Mouse (Mus musculus) embryo, embryonic 10 days (tissue): Measurements from ENCODE around the gene Gm49383.
"Not testable (repeated sequence)": the region's sequence is repeated elsewhere in the genome, so short reads cannot be mapped to it uniquely, and the experiment has no call there.

Experiments used
- DNase-seq: peaks from one replicate; pipeline ENCODE4 v3.0.0-alpha.2; 2015; ENCODE audit warnings: low spot score

Gm49383 gene

DNA sequence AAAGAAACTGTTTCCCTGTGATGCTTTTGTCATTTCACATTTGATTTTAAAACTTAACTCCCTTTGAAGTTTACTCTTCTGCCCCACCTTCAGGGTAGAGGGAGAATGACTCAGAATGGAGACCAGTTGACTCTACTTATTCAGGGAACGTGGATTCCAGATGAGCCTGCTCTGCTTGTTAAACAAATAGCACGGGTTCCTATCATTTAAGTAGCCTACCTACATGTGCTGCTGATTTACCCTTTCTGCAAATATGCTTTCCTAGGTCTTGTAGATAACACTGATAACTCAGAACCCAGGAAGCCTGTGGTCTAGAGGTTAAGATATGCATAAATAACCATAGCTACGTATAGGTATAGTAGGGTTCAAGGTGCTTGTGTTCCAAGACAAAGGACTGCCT, 32.0 kb downstream of the Gm49383 start:
- no peak for DNase-seq

DNA sequence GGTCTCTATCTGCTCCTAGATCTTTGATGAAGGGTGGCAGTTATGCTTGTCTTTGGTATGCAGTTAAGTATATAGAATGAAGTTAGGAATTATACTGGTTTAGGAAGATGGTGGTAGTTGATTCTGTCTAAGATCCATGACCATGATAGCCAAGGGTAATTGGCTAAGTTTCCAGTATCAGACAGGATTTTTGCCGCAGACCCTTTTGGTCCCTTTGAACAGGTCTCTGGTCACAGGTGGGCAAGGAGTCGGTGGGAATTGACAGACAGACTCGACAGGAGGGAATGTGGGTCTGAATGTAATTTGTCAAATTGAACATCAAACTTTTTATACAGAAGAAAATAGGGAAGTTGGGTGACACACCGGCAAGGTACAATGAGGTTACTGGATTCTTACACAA, 33.3 kb downstream of the Gm49383 start:
- not testable (repeated sequence) for DNase-seq

DNA sequence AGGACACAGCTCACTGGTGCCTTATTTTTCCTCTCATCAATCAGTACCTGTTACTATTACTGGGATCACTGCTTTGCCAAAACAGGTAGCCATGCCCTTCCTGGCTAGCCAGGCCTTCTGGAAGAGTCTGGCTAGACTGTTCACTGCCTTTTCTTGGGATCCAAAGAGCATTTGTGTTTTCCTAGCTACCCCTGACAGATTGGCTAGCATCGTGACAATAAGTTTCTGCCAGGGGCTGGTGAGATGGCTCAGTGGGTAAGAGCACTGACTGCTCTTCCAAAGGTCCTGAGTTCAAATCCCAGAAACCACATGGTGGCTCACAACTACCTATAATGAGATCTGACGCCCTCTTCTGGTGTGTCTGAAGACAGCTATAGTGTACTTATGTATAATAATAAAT, 36.2 kb downstream of the Gm49383 start:
- DNase-seq, result not testable (repeated sequence)

DNA sequence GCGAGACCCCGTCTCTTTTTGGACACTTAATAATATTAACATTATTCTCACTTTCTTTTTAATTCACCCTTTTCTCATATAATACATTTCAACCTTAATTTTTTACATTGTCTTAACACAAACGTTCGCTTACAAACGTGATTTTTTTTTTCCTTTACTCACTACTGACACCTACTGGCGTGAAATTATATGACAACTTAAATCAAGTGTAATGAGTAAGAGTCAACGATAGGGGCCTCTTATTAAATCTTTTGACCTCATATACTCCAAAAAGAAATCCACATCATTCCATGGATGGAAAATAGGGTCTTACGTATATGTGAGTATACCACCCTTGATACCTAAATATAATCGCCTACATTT, 37.3 kb downstream of the Gm49383 start:
- peak; percentile 43 for DNase-seq

DNA sequence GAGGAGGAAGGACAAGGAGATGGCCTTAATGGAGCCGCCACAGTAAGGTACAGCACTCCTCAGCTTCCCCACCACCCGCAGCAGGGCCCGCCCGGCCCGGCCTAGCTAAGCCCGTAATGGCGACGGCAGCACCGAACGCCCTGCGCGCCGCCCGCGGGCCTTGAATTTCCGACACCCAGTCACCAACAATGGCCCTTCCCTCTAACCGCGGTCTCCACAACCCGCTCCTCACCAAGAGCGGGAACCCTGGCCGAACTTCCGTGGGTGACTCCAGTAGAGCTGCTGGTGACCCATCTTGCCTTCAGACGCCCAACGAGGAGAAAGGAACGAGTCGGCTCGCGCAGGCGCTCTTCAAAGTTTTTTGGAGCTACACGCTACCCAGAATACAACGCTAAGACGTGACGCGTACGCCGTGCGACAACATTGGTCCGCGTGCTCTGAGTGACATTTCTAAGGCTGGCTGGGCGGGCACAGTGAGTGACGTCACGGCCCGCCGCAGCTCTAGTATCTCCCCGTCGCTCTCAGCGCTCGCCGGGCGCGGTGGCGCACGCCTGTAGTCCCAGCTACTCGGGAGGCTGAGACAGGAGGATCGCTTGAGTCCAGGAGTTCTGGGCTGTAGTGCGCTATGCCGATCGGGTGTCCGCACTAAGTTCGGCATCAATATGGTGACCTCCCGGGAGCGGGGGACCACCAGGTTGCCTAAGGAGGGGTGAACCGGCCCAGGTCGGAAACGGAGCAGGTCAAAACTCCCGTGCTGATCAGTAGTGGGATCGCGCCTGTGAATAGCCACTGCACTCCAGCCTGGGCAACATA, 37.9 kb downstream of the Gm49383 start, which contains the start of gene Rps29:
Rps29 (minus strand) TSS at position 422 of the 813 bp plus-strand sequence.
- DNase-seq, result peak; percentile 100

DNA sequence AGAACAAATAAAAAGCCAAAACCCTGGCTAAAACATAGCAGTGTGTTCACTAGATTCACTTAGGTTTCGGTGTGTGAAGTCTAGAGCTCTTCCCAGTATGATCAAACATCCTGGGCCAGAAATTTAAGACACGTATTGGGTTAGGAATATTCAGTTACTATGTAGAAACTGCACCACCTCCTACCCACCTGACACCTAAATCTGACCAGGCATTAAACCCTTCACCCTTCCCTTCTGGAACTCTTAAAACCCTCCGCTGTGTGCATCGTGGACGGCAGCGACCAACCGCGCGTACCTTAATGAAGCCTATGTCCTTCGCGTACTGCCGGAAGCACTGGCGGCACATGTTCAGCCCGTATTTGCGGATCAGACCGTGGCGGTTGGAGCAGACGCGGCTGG, 38.5 kb downstream of the Gm49383 start:
- DNase-seq, result peak; percentile 39

DNA sequence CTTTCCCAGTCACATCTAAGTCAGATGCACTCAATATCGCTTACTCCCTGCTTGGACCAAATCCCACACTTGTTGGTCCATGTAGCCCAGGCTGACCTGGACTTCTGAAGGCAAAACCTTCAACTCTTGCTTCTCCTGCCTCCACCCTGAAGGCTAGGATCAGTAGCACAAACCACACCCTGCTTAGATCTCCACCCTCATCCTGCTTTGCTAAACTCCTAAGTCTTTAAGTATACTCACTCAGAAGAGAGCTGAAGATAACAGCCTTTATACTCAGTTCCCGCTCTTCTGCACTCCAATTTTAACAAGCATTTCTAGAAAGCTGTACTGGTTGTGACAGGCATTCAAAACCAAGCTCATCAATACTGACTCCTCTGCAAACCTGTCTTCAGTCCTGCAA, 39.8 kb downstream of the Gm49383 start:
- DNase-seq, result no peak

DNA sequence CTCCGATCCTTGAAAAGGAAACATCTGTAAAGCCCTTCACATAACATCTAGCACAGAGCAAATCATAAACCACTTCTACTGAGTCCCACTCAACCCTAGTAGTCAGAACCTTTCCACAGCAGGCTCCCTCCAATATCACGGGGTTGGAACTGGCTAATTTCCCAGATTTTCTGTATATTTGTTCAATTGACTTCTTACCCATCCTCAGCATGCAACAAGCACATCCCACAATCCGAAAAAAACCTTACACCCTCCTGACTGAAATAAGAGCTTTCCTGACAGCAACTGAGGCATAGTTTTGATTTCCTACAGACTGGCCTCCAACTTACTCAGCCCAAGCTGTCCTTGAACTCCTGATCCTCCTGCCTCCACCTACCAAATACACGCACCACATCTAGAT, 40.5 kb downstream of the Gm49383 start:
- DNase-seq, result no peak

DNA sequence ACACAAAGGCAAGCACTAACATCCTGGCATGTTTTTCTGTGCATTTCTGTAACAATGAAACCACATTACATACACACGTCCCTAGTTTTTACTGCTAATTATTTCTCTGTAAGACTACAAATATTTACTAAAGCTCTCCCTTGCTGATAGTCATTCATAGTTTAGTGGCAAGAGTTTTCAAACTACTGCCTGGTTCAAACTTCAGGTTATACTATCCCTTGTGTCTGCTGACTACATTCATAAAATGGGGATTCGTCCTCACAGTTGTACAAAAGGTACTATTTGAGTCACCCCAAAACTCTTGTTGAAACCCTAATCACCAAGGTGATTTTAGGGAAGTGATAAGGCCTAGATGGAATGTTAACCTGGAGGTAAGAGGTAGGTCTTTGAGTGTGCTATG, 41.0 kb downstream of the Gm49383 start:
- no peak for DNase-seq

DNA sequence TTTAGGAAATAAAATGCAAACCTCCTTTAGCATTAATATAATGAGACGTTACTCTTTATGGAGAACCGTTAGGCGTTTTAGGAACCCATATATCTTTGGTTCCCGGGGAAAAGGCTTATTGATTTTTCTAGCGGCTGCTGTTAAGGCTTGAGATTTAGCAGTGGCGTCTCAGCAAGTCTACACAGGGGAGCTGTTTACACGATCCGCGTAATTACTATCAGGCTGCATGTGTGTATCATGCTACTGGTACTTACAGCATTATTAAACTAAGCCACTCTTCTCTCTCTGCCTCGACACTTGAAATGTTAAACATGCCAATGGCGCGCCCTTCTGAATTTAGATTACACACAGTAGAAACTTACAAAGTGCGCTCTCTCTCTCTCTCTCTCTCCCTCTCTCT, 46.9 kb downstream of the Gm49383 start:
- no peak for DNase-seq

DNA sequence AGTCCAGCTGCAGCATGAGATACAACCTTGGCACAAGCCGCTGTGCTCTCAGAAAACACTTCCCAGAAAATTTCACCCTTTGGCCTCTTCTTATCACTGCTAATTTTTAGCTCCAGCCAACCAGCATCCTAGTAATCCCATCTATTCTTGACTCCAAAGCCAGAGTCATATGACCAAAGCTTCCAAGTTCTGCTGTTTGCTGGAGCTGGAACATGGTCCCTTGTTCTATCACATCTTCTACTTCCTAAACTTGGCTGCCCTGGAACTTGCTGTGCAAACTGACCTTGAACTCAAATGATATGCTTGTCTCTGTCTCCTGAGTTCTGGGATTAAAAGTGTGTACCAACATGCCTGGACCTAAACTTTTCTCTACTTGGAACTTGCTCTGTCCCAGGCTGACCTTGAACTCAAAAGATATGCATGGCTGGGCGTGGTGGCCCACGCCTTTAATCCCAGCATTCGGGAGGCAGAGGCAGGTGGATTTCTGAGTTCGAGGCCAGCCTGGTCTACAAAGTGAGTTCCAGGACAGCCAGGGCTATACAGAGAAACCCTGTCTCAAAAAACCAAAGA, 49.7 kb downstream of the Gm49383 start:
- DNase-seq, result no peak

DNA sequence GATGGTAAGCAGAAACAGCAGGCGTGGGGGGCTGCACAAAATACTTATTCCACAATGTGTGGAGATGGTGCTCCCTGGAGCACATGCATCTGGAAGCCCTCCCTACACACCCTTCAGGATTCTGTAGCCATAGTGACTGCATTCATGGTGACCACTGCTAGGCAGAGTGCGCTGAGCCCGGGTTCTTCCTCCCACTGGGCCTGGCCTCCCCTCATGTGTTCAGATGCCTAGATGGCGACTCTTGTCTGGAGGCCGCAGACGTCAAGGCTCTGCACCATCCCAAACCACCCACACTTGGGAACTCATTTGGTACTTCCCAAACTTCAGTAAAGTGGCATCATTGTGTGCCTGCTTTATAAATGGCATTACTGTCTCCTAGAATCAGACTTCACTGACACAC, 53.4 kb downstream of the Gm49383 start:
- no peak for DNase-seq

DNA sequence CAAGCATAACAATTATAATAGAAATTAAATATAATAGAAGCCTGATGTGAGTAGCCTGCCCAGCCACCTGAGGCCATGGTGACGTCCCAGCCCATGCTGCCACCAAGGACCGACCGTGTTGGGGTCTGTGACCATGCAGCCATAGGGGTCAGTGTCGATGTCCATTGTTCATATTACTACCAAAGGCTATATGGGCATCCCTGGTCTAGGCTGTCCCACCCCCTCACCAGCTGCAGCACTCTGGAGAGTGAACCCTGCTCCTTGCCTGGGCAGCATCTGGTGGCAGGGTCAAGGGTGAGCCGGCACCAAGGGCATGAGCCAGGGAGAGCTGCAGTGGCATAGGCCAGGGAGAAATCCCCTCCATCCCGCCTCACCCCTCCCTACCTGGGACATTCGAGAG, 57.1 kb downstream of the Gm49383 start:
- DNase-seq, result no peak

DNA sequence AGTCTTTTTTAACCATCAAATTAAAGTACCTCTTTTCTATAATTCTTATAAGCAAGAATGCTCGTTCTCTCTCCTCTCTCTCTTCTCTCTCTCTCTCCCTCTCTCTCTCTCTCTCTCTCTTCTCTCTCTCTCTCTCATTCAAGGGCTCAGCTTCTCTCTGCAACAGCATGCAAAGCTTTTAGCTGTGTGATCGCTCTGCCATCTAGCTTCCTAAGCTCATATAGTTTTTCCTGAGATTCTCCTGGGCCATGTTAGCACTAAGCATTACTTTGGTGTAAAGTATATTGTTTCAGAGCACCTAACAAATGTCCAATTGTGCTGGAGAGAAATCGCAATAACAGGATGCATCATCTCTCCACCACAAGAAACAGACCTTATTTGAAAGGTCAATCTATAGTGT, 57.7 kb downstream of the Gm49383 start:
- no peak for DNase-seq
